Mouse (Mus musculus): ENCODE measurements at regions not wholly inside any gene's neighbourhood (a gene's known extent, or its start where the extent isn't known, plus 50 kb on each side); places are given as distances from the start of the nearest gene placed in this dataset.

GRCm38 (mm10) chr5:28892703-28893249, 303.0 kb upstream of the Rnf32 start:
- TF ChIP-seq CTCF (IDR thresholded peaks at IDR 0.05; ENCODE audit: low read depth) (no peak), EP300 (IDR thresholded peaks at IDR 0.05; ENCODE audit: low read depth) (no peak)

All from heart, postnatal 0 days (tissue).